Mouse (Mus musculus): ENCODE measurements around the gene Esr1.
"Not testable (repeated sequence)": the region's sequence is repeated elsewhere in the genome, so short reads cannot be mapped to it uniquely, and the experiment has no call there.

Gene Esr1

GRCm38 (mm10) chr10:4683106-4683505 lies 71.7 kb downstream of the Esr1 start:
- no peak for DNase-seq (ENCODE audit: extremely low read depth, insufficient read length, low spot score)

DNA sequence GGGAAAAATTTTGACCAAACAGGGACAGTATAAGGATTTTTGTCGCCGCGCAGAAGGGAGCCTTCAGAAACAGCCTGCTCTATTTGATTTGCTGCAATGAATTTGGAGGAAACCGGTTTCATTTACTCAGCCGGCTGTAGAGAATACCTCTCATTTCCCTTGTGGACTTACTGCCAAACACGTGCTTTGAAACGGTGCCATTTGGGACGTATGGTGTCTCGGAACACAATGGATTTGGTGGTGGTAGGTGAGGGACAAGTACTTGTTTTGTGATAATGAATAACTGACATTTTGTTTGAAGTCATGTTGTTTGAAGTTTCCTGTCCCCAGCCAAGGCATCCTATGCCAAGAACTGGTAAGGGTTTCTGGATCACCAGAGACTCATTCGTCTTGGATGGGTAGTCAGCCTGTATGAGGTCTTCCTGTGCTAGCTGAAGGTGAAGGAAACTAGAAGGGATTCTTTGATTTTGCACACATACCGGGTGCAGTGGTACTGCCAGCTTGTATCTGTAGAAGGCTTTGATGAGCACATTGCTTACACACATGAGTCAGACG lies 72.4 kb downstream of the Esr1 start:
- DNase-seq (ENCODE audit: extremely low read depth, insufficient read length, low spot score), result no peak

DNA sequence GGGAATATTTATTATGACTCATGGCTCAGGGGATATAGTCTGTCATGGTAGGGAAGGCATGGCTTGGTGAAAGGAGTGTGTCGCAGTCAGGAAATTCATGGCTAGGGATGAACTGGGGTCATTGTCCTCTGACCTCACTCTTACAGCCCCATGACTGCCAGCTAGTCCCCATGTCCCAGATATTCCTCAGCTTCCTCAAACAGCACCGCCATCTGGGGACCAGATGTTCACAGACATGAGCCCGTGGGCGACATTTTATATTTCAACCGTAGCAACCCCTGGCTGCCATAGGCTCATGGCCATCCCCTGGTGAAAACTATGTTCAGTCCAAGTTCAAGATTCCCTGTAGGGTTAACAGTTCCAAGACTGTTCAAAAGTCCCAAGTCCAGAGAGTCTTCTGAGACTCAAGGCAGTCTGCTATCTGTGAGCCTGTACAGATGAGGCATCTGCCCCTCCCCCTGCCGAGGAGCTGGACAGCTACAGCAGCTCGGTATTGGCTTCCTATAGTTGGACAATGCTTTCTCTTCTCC lies 83.0 kb downstream of the Esr1 start:
- DNase-seq (ENCODE audit: extremely low read depth, insufficient read length, low spot score), result no peak

DNA sequence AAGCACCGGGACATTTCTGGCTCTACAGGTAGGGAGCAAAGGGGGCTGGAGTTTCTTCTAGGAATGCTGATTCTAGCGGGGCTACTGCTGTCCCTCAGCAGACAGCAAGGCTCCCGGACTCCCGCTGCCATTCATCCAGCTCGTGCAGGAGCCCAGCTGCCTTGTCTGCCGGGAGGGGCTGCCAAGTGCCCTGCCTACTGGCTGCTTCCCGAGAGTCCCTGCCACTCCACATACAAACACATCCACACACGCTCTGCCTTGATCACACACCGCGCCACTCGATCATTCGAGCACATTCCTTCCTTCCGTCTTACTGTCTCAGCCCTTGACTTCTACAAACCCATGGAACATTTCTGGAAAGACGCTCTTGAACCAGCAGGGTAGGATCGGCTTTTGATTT lies 98.5 kb downstream of the Esr1 start:
- DNase-seq (ENCODE audit: extremely low read depth, insufficient read length, low spot score), result no peak

- no peak for DNase-seq (ENCODE audit: extremely low read depth, insufficient read length, low spot score)
Measured at GRCm38 (mm10) chr10:4711434-4711833, 100.0 kb downstream of the Esr1 start.

DNA sequence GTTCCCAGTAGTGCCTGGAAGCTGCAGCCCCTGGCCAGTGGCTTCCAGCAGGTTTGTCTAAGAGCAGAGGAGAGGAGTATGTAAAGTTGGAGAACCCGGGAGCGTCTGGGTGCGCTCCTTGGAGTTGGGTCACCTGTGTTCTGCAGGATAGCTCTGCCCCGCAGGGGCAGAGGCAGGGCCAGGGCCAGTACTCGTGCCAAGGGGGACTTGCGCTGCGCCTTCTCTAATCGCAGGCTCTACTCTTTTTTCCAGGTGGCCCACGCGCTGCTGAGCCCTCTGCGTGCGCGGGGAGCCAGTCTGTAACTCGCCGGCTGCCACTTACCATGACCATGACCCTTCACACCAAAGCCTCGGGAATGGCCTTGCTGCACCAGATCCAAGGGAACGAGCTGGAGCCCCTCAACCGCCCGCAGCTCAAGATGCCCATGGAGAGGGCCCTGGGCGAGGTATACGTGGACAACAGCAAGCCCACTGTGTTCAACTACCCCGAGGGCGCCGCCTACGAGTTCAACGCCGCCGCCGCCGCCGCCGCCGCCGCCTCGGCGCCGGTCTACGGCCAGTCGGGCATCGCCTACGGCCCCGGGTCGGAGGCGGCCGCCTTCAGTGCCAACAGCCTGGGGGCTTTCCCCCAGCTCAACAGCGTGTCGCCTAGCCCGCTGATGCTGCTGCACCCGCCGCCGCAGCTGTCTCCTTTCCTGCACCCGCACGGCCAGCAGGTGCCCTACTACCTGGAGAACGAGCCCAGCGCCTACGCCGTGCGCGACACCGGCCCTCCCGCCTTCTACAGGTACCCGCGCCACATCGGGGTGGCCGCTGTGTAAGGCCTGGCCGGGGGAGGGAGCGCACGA lies 100.9 kb downstream of the Esr1 start:
- no peak for DNase-seq (ENCODE audit: extremely low read depth, insufficient read length, low spot score)

DNA sequence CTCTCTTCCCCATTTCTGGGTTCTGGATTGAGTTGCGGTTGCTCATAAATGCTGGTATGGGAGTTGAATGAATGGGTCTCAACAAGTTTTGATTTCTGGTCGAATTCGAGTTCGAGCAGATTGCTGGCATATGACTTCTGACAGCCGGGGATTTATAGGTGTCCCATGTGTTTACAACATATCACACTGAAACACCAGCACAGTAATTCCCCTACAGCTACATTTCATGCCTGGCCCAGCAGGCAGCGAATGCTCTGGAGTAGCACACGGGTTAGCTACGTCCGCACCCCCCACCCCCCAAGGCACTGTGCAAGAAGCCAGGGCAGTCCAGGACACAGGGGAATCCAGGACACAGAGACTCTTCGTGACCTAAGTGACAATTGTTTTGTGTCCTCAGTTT lies 102.0 kb downstream of the Esr1 start:
- no peak for DNase-seq (ENCODE audit: extremely low read depth, insufficient read length, low spot score)

DNA sequence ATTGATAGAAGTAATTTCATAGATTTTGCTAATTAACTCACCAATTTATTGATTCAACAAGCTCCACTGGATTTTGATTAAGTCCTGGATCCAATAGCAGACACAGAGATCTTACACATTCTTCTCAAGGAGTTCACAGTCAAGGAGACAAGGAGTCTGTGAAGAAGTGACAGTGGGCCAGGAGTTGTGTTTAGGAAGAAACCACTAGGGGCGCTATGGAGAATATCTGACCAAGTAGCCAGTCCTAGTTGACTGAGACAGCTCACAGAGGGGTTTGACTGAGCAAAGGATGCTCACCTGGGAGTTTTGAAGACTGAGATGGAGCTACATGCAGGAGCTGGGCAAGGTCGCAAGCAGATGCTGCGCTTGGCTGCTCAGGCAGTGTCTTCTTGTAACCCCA lies 113.5 kb downstream of the Esr1 start:
- no peak for DNase-seq (ENCODE audit: extremely low read depth, insufficient read length, low spot score)

GRCm38 (mm10) chr10:4726141-4726540 lies 114.7 kb downstream of the Esr1 start:
- no peak for DNase-seq (ENCODE audit: extremely low read depth, insufficient read length, low spot score)

DNA sequence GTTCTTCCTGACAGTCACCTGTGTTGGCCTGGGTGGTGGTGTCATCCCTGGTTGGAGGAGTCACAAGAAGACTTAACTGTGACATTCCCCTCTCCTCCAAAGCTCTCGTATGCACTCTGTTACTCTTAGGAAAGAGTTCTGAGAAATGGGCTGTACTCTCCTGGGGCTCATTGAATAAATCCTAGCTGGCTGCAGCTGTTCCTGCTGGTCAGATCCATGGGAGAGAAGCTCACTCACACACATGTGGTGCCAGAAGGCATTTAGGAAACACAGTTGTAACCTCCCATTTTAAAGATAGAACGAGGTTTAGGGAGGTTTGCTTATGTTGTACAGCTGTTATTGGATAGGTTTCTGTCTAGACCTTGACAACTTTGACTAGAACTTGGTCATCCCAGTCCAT lies 120.9 kb downstream of the Esr1 start:
- no peak for DNase-seq (ENCODE audit: extremely low read depth, insufficient read length, low spot score)

DNA sequence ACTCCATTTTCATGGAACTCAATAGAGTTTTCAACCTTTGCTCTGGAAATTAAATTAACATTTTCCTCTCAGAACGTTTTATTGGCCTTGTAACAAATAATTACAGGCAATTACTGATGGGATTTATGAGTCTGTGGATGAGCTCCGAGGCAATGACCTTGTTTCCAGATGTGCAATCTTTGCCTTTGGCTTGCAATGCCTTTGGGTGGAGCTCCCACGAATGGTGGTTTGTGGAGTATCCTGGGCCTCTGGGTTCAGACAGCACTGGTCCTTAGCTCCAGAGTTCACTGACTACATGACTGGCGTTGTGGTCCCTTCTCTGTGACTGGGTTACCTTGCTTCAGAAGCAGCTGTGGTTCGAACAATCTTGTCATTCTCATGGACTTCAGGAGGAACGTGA lies 122.6 kb downstream of the Esr1 start:
- no peak for DNase-seq (ENCODE audit: extremely low read depth, insufficient read length, low spot score)

- DNase-seq (ENCODE audit: extremely low read depth, insufficient read length, low spot score), result no peak
Measured at GRCm38 (mm10) chr10:4734942-4735341, 123.5 kb downstream of the Esr1 start.

- no peak for DNase-seq (ENCODE audit: extremely low read depth, insufficient read length, low spot score)
Measured at GRCm38 (mm10) chr10:4738311-4738710, 126.9 kb downstream of the Esr1 start.

- DNase-seq (ENCODE audit: extremely low read depth, insufficient read length, low spot score), result not testable (repeated sequence)
Measured at GRCm38 (mm10) chr10:4751091-4751490, 139.7 kb downstream of the Esr1 start.

DNA sequence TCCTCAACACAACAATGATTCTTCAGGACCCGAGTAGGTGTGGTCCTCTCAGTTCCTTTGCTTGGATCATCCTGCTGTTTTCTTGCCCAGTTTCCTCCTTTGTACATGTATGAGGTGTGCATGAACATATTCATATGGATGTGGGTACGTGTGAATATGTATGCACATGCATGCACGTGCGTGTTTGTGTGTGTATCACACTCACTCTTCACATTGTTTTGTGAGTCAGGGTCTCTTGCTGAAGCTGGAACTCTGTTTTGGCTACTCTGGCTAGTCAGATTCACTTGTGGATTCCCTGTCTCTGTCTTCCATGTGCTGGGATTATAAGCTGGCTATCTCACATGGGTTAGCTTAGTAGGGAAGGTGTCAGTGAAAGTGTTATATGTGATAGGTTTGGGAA lies 141.6 kb downstream of the Esr1 start:
- DNase-seq (ENCODE audit: extremely low read depth, insufficient read length, low spot score), result no peak

- peak; percentile 33 for DNase-seq (ENCODE audit: extremely low read depth, insufficient read length, low spot score)
Measured at GRCm38 (mm10) chr10:4775541-4775940, 164.1 kb downstream of the Esr1 start.

DNA sequence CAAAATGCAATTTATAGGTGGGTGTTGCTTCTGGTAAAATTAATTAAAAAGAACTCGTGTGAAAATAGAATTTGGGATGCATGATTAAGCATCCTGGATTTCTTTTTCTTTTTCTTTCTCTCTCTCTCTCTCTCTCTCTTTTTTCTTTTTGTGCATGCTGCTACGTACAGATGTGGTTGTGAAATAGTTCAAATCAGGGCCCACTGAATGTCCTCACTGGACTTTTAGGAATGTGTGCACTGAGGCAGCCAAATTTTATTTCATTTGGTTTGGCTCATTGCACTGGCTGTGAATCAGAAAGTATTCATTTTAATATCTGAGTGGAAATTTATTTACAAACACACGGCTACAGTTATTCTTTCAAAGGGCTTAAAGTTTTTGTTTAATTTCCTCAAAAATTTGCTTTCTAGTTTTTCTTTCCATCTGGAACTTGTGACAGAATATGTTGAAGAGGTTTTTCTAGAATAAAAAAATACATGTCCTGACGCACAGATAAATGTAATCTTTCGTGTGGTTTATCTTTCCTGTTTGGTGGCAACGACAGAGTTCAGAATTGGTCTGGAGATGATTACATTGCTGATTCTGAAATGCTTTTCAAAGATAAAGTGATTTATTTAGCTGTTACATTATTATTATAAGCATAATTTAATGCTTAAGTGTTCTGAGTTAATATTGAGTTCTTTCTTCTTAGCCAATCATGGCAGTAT lies 164.8 kb downstream of the Esr1 start:
- DNase-seq (ENCODE audit: extremely low read depth, insufficient read length, low spot score), result peak; percentile 11

DNA sequence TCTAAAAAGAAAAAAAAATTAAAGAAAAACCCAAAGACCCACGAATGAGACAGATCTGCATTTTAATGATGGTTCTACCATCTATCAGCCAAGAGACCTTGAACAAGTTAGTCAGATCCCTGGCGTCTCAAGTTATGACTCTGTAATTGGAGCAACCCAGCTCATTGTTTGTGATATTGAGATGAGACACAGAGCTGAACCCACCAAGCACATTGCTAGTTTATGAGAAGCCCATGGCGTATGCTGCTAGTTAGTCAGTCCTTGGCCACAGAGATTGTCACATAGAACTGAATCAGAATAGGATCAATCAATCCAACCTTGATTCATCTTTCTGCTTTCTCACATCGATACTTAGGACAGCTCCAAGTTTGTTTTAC lies 165.3 kb downstream of the Esr1 start:
- DNase-seq (ENCODE audit: extremely low read depth, insufficient read length, low spot score), result no peak

DNA sequence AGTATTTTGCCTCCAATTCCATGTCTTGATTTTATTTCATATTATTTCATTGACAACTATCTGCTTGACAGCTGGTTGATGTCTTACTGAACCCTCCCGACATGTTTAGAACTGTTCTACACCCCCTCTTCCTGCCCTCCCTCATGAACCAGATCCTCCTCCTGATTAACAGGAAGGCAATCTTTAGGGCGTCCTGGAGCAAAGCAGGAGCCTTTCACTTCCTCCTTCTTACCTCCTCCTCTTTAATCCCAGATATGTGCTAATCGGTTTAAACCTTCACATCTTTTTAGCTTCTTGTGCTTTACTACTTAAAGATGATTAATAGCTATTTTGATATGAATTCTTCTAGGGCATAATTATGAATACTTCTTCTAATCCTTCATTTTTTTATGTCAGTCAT lies 166.6 kb downstream of the Esr1 start:
- DNase-seq (ENCODE audit: extremely low read depth, insufficient read length, low spot score), result no peak

- DNase-seq (ENCODE audit: extremely low read depth, insufficient read length, low spot score), result no peak
Measured at GRCm38 (mm10) chr10:4780926-4781325, 169.5 kb downstream of the Esr1 start.

- no peak for DNase-seq (ENCODE audit: extremely low read depth, insufficient read length, low spot score)
Measured at GRCm38 (mm10) chr10:4787003-4787628, 175.7 kb downstream of the Esr1 start.
